Mouse (Mus musculus) ZHBTc4 (cell line): ENCODE measurements around the gene Cox5a.

Experiments used
- DNase-seq: peaks from one replicate; pipeline ENCODE4 v3.0.0-alpha.2; 2011; ENCODE audit warnings: low read depth, low spot score

The Cox5a gene

GRCm38 (mm10) chr9:57561711-57562099 is 40.6 kb downstream of the Cox5a start:
- no peak for DNase-seq

GRCm38 (mm10) chr9:57562896-57563372 is 41.9 kb downstream of the Cox5a start:
- DNase-seq: no peak

- DNase-seq: no peak
These were observed 43.5 kb downstream of the Cox5a start for GRCm38 (mm10) chr9:57564609-57565008.

GRCm38 (mm10) chr9:57565741-57566221 is 44.7 kb downstream of the Cox5a start:
- DNase-seq: no peak

- peak; percentile 83 for DNase-seq
These were observed 45.8 kb downstream of the Cox5a start for GRCm38 (mm10) chr9:57566846-57567245.

DNA sequence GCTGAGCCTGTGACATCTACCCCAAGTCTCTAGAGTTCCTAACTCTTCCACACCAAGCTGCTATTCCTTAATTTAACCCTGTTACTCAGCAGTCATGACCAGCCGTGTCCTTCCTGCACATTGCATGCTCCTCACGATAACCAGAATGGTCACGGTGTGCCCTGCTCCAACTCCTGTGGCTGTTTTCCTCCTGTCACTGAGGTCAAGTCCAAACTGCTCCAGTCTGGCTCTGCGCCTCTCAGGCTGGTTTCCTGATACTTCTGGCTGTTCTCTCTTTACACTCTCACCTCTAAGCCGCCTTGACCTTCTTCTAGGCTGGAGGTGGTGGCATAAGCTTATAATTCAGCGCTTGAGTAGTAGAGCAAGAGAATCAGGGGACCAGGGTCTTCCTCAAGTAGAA is 47.4 kb downstream of the Cox5a start:
- DNase-seq: no peak

DNA sequence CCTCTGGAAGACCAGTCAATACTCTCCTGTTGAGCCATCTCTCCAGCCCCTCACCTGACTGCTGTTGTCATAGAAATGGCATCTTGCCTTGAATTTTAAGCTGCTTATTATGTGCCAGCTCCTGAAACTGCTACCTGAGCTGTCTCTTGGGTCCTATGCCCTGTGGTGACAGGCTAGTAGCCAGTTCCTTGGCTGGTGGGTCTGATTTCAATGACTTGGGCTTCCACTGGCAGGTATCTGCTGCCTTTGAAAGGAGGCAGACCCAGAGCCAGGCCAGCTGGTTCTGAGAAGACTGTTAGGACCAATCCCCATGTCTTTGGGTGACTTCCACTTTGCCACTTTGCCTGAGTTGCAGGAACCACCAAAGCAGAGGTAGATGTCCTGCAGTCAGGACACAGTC is 53.3 kb downstream of the Cox5a start:
- DNase-seq: no peak

DNA sequence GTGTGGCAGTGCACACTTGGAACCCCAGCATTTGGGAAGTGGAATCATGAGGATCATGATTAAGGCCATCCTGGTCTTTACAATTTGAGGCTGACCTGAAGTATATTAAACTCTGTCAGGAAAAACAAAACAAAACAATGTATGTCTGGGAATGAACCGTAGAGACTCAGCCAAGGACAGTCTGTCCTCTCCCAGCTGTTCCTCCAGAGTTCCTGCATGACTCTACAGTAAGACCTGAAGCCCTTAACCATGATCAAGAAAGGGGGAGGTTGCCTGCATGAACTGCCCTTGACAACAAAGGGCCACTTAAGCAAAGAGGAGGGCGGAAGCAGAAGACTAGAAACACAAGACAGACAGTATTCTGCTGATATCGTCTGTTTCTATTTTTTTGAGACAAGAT is 54.5 kb downstream of the Cox5a start:
- DNase-seq: no peak

GRCm38 (mm10) chr9:57577144-57577849 is 56.2 kb downstream of the Cox5a start:
- DNase-seq: no peak
